Mouse (Mus musculus): ENCODE results near the gene Cgn.

GRCm38 (mm10) chr3:94835396-94835795, 49.1 kb upstream of the Cgn start:
- TF ChIP-seq EP300 (IDR thresholded peaks at IDR 0.05; ENCODE audit: low read depth) = no peak
- TF ChIP-seq CTCF (IDR thresholded peaks at IDR 0.05; ENCODE audit: low read depth) = no peak
